Mouse (Mus musculus) E14TG2a.4 (cell line): ENCODE measurements around the gene Epb41l4b.

Experiments used
- H3K27me3 ChIP-seq: 2 replicates; pipeline ENCODE4 v1.6.1; 2014; ENCODE audit warnings: low read length, control low read depth; ENCODE audit not compliant: insufficient read depth
- H3K36me3 ChIP-seq: 2 replicates; pipeline ENCODE4 v1.6.1; 2014; ENCODE audit warnings: low read length, control low read depth; ENCODE audit not compliant: insufficient read depth
- H3K4me1 ChIP-seq: replicated peaks from 2 replicates; pipeline ENCODE4 v1.6.1; 2014; ENCODE audit warnings: low read depth, low read length, control low read depth
- H3K4me3 ChIP-seq: replicated peaks from 2 replicates; pipeline ENCODE4 v1.5.1; 2014; ENCODE audit warnings: mild to moderate bottlenecking, low read length
- H3K9me3 ChIP-seq: 2 replicates; pipeline ENCODE4 v1.6.1; 2014; ENCODE audit warnings: low read length, control low read depth
- CTCF ChIP-seq: conservative IDR thresholded peaks from 2 replicates; pipeline ENCODE4 v1.5.1; 2014; ENCODE audit warnings: low read length
- NANOG ChIP-seq: IDR thresholded peaks from 2 replicates; pipeline ENCODE4 v1.6.1; 2014; ENCODE audit warnings: borderline replicate concordance, low read length, mixed read lengths
- POU5F1 ChIP-seq: IDR thresholded peaks from 2 replicates; pipeline ENCODE4 v1.6.1; 2014; ENCODE audit warnings: low read length, borderline replicate concordance

Gene Epb41l4b

GRCm38 (mm10) chr4:57143026-57143937 is at the start of gene Epb41l4b:
Epb41l4b (minus strand) TSS chr4:57143437.
- peak within 1 kb of the TSS; percentile 82 for H3K4me3 ChIP-seq
- peaks cover 69% of the 10 kb centered on the region for H3K27me3 ChIP-seq
- no peaks in the 10 kb centered on the region for H3K36me3 ChIP-seq
- no peak for TF ChIP-seq POU5F1
- peak; percentile 20; the same call in 1 of the 2 replicates for TF ChIP-seq CTCF
- H3K9me3 ChIP-seq = no peaks in the 10 kb centered on the region
- H3K4me1 ChIP-seq = peaks cover 33% of the 10 kb centered on the region

- Histone ChIP-seq H3K36me3 (peaks cover 37% of the 10 kb centered on the region), H3K27me3 (0 out of 2 replicates have a peak, but pooled peaks cover 2% of the 10 kb centered on the region), H3K4me1 (peaks cover 8% of the 10 kb centered on the region; the same call in 1 of the 2 replicates), H3K9me3 (no peaks in the 10 kb centered on the region), H3K4me3 (no peak overlapping the region)
- TF ChIP-seq CTCF (no peak), NANOG (no peak), POU5F1 (no peak)
Measured at GRCm38 (mm10) chr4:57191543-57192283, 48.5 kb upstream of the Epb41l4b start.

- Histone ChIP-seq H3K36me3 (peaks cover 19% of the 10 kb centered on the region), H3K4me3 (no peak overlapping the region), H3K4me1 (peaks cover 9% of the 10 kb centered on the region), H3K9me3 (no peaks in the 10 kb centered on the region), H3K27me3 (0 out of 2 replicates have a peak, but pooled peaks cover 2% of the 10 kb centered on the region)
- TF ChIP-seq CTCF (no peak), POU5F1 (no peak), NANOG (no peak)
Measured at GRCm38 (mm10) chr4:57189881-57190280, 46.6 kb upstream of the Epb41l4b start.

GRCm38 (mm10) chr4:57186035-57186434 is 42.8 kb upstream of the Epb41l4b start:
- Histone ChIP-seq H3K27me3 (0 out of 2 replicates have a peak, but pooled peaks cover 2% of the 10 kb centered on the region), H3K4me3 (no peak overlapping the region), H3K9me3 (no peaks in the 10 kb centered on the region), H3K36me3 (no peaks in the 10 kb centered on the region), H3K4me1 (peaks cover 9% of the 10 kb centered on the region)
- TF ChIP-seq NANOG = no peak
- no peak for TF ChIP-seq POU5F1
- TF ChIP-seq CTCF = no peak

GRCm38 (mm10) chr4:57185462-57185861 is 42.2 kb upstream of the Epb41l4b start:
- 0 out of 2 replicates have a peak, but pooled peaks cover 2% of the 10 kb centered on the region for H3K27me3 ChIP-seq

GRCm38 (mm10) chr4:57183493-57183892 is 40.3 kb upstream of the Epb41l4b start:
- Histone ChIP-seq H3K27me3 (no peaks in the 10 kb centered on the region), H3K4me3 (no peak overlapping the region), H3K36me3 (no peaks in the 10 kb centered on the region), H3K4me1 (peaks cover 15% of the 10 kb centered on the region), H3K9me3 (no peaks in the 10 kb centered on the region)
- TF ChIP-seq NANOG (no peak), POU5F1 (no peak), CTCF (no peak)

More at GRCm38 (mm10) chr4:57185462-57185861, 42.2 kb upstream of the Epb41l4b start:
- H3K36me3 ChIP-seq = no peaks in the 10 kb centered on the region
- H3K4me1 ChIP-seq = peaks cover 9% of the 10 kb centered on the region
- no peak for TF ChIP-seq POU5F1
- no peak for TF ChIP-seq NANOG
- TF ChIP-seq CTCF = no peak
- no peaks in the 10 kb centered on the region for H3K9me3 ChIP-seq
- H3K4me3 ChIP-seq = no peak overlapping the region

GRCm38 (mm10) chr4:57181538-57181937 is 38.3 kb upstream of the Epb41l4b start:
- H3K9me3 ChIP-seq = no peaks in the 10 kb centered on the region
- H3K27me3 ChIP-seq = no peaks in the 10 kb centered on the region
- no peak for TF ChIP-seq POU5F1
- 0 out of 2 replicates have a peak, but pooled peaks have one; percentile 17 for TF ChIP-seq CTCF
- H3K36me3 ChIP-seq = no peaks in the 10 kb centered on the region
- peaks cover 22% of the 10 kb centered on the region for H3K4me1 ChIP-seq
- no peak overlapping the region for H3K4me3 ChIP-seq

GRCm38 (mm10) chr4:57178881-57179280 is 35.6 kb upstream of the Epb41l4b start:
- no peak overlapping the region for H3K4me3 ChIP-seq
- H3K4me1 ChIP-seq = peaks cover 12% of the 10 kb centered on the region
- TF ChIP-seq CTCF (no peak), POU5F1 (no peak), NANOG (no peak)
- no peaks in the 10 kb centered on the region for H3K36me3 ChIP-seq
- H3K9me3 ChIP-seq = no peaks in the 10 kb centered on the region
- no peaks in the 10 kb centered on the region for H3K27me3 ChIP-seq
